Mouse (Mus musculus): Measurements from ENCODE around the gene Tmigd1.
A peak's percentile ranks its signal among the peaks of the same experiment; 100 is the strongest.

The Tmigd1 gene

GRCm38 (mm10) chr11:76901579-76902361 lies at the start of gene Tmigd1:
Gene Tmigd1, plus strand, starts transcription at chr11:76902159.
- no peak for ATAC-seq (ENCODE audit: insufficient number of reproducible peaks, low FRiP score, low TSS enrichment)

GRCm38 (mm10) chr11:76854475-76855341 lies 47.3 kb upstream of the Tmigd1 start:
- ATAC-seq (ENCODE audit: insufficient number of reproducible peaks, low FRiP score, low TSS enrichment) = no peak

GRCm38 (mm10) chr11:76856601-76857000 lies 45.4 kb upstream of the Tmigd1 start:
- no peak for ATAC-seq (ENCODE audit: insufficient number of reproducible peaks, low FRiP score, low TSS enrichment)

- ATAC-seq (ENCODE audit: insufficient number of reproducible peaks, low FRiP score, low TSS enrichment) = no peak
These were observed 44.8 kb upstream of the Tmigd1 start for GRCm38 (mm10) chr11:76857111-76857510.

GRCm38 (mm10) chr11:76858781-76859180 lies 43.2 kb upstream of the Tmigd1 start:
- ATAC-seq (ENCODE audit: insufficient number of reproducible peaks, low FRiP score, low TSS enrichment) = no peak

- no peak for ATAC-seq (ENCODE audit: insufficient number of reproducible peaks, low FRiP score, low TSS enrichment)
These were observed 42.7 kb upstream of the Tmigd1 start for GRCm38 (mm10) chr11:76859261-76859660.

GRCm38 (mm10) chr11:76861185-76861584 lies 40.8 kb upstream of the Tmigd1 start:
- ATAC-seq (ENCODE audit: insufficient number of reproducible peaks, low FRiP score, low TSS enrichment) = peak; percentile 70; the same call in 1 of the 2 replicates

- ATAC-seq (ENCODE audit: insufficient number of reproducible peaks, low FRiP score, low TSS enrichment) = no peak
These were observed 29.3 kb upstream of the Tmigd1 start for GRCm38 (mm10) chr11:76872556-76873234.

- ATAC-seq (ENCODE audit: insufficient number of reproducible peaks, low FRiP score, low TSS enrichment) = no peak
These were observed 28.1 kb upstream of the Tmigd1 start for GRCm38 (mm10) chr11:76873865-76874264.

- no peak for ATAC-seq (ENCODE audit: insufficient number of reproducible peaks, low FRiP score, low TSS enrichment)
These were observed 27.2 kb upstream of the Tmigd1 start for GRCm38 (mm10) chr11:76874766-76875165.

- no peak for ATAC-seq (ENCODE audit: insufficient number of reproducible peaks, low FRiP score, low TSS enrichment)
These were observed 22.1 kb upstream of the Tmigd1 start for GRCm38 (mm10) chr11:76879816-76880215.

- no peak for ATAC-seq (ENCODE audit: insufficient number of reproducible peaks, low FRiP score, low TSS enrichment)
These were observed 17.5 kb upstream of the Tmigd1 start for GRCm38 (mm10) chr11:76884451-76884850.

- no peak for ATAC-seq (ENCODE audit: insufficient number of reproducible peaks, low FRiP score, low TSS enrichment)
These were observed 12.4 kb upstream of the Tmigd1 start for GRCm38 (mm10) chr11:76889339-76890164.

GRCm38 (mm10) chr11:76891171-76891570 lies 10.8 kb upstream of the Tmigd1 start:
- no peak for ATAC-seq (ENCODE audit: insufficient number of reproducible peaks, low FRiP score, low TSS enrichment)

GRCm38 (mm10) chr11:76891738-76892349 lies 10.1 kb upstream of the Tmigd1 start:
- ATAC-seq (ENCODE audit: insufficient number of reproducible peaks, low FRiP score, low TSS enrichment) = no peak

GRCm38 (mm10) chr11:76892972-76893371 lies 9.0 kb upstream of the Tmigd1 start:
- ATAC-seq (ENCODE audit: insufficient number of reproducible peaks, low FRiP score, low TSS enrichment) = no peak

- no peak for ATAC-seq (ENCODE audit: insufficient number of reproducible peaks, low FRiP score, low TSS enrichment)
These were observed 8.4 kb upstream of the Tmigd1 start for GRCm38 (mm10) chr11:76893570-76893969.

- peak; percentile 64; the same call in 1 of the 2 replicates for ATAC-seq (ENCODE audit: insufficient number of reproducible peaks, low FRiP score, low TSS enrichment)
These were observed 7.7 kb upstream of the Tmigd1 start for GRCm38 (mm10) chr11:76894240-76894639.

- no peak for ATAC-seq (ENCODE audit: insufficient number of reproducible peaks, low FRiP score, low TSS enrichment)
These were observed 5.6 kb upstream of the Tmigd1 start for GRCm38 (mm10) chr11:76896360-76896759.
